Mouse (Mus musculus) embryonic fibroblast, embryonic 13.5 days (primary cell): ENCODE results near the gene Fam189a1.

Experiments used
- CTCF ChIP-seq: IDR thresholded peaks from 2 replicates; pipeline ENCODE4 v1.5.1; 2011; ENCODE audit warnings: mild to moderate bottlenecking, control low read depth, low read length, moderate library complexity, borderline replicate concordance; ENCODE audit not compliant: insufficient read depth
- POLR2A ChIP-seq: IDR thresholded peaks from 2 replicates; pipeline ENCODE4 v1.6.1; 2011; ENCODE audit warnings: low read depth, mild to moderate bottlenecking, control low read depth, low read length, moderate library complexity

DNA sequence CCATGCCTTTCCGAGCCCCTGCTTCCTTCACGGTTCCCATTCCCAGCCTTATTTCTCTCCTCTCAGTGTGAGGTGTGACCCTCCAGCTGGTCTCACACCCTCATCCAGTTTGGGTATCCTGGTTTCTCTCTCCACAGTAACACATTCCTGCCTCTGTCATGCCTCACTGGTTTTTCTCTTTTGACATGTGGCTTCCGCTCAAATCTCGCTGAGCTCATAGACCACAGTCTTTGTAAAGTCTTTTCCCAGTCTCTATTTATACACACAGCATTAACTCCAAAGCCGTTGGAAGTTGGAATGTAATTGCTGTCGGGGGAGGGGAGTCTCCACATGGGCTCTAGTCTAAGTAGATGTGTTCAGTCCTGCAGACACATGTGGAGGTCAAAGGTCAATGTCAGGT is 145.2 kb downstream of the Fam189a1 start:
- no peak for TF ChIP-seq CTCF
- no peak for TF ChIP-seq POLR2A
